Mouse (Mus musculus) cerebellum, adult 2 months (tissue): ENCODE measurements at regions not wholly inside any gene's neighbourhood (a gene's known extent, or its start where the extent isn't known, plus 50 kb on each side); places are given as distances from the start of the nearest gene placed in this dataset.

Experiments
- CTCF ChIP-seq: fragments of 200-500 bp; IDR thresholded peaks from 2 replicates; pipeline ENCODE4 v1.5.1; 2011; ENCODE audit warnings: low read depth, mild to moderate bottlenecking, control low read depth, low read length, moderate library complexity, borderline replicate concordance; ENCODE audit not compliant: insufficient read depth
- POLR2A ChIP-seq: fragments of 200-500 bp; IDR thresholded peaks from 2 replicates; pipeline ENCODE4 v1.6.1; 2011; ENCODE audit warnings: low read length, control low read depth, borderline replicate concordance; ENCODE audit not compliant: insufficient read depth

GRCm38 (mm10) chr10:117538725-117539124, 90.6 kb upstream of the Cpm start:
- no peak for TF ChIP-seq CTCF
- no peak for TF ChIP-seq POLR2A
